Mouse (Mus musculus) activated CD4-positive, CD25-positive, alpha-beta regulatory T cell, adult 4 months (primary cell): Measurements from ENCODE around the gene Dmrt3. TPM values are rescaled to one million over a fixed set of nuclear protein-coding genes. Genes with fewer than 3 reads are reported as not detected.

Experiments used
- ATAC-seq: one replicate; pipeline ENCODE4 v1.8.0; 2017
- polyA plus RNA-seq, 2 experiments: library from polyadenylated mRNA; unstranded; fragments of 100-300 nt; shearing (Covaris generic); gene quantifications; one replicate each; pipeline ENCODE4 v1.2.1; 2017

Gene Dmrt3
- polyA plus RNA-seq = not detected

- ATAC-seq = no peak
Observed at GRCm38 (mm10) chr19:25610015-25610410, at the start of gene Dmrt3. TSS of gene Dmrt3 (plus strand) at chr19:25610301.

GRCm38 (mm10) chr19:25564430-25564829, 45.7 kb upstream of the Dmrt3 start:
- no peak for ATAC-seq

GRCm38 (mm10) chr19:25569778-25570177, 40.3 kb upstream of the Dmrt3 start:
- no peak for ATAC-seq

DNA sequence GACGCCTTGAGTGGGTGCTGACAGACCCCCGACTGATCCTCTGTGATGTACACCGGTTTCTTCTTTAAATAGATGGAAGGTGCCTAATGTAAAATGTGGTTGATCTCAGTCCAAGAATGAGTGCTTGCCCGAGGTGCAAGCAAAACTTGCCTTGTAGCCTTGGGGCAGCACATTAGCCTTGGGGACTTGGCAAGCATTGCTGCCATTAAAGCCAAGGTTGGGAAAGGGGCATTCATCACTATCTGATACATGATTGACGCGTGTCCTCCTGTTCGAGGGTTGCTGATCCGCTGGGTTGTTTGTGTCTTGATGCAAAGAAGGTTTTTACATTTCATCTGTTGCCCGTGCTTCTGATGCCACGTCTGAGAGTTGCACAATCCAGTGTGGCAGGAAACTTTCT, 35.7 kb upstream of the Dmrt3 start:
- no peak for ATAC-seq

- ATAC-seq = no peak
Observed at GRCm38 (mm10) chr19:25574981-25575814, 34.9 kb upstream of the Dmrt3 start.

DNA sequence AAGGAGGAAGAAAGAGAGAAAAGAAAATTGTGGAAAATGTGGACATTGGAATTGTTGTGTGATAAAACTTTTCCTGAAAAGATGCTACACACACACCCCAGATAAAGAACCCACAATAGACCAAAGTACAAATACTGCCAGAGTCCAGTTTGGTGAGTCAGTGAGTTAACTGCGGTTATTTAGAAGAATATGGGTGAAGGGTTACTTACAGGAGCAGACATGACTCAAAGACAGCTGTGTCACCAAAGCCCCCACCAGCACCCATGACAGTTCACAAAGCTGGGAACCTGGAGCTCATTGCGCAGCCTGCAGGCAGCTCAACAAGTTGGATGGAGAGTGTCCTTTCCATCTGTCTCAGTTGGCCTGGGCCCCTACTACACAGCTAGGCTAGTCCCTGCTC, 31.7 kb upstream of the Dmrt3 start:
- ATAC-seq = no peak

DNA sequence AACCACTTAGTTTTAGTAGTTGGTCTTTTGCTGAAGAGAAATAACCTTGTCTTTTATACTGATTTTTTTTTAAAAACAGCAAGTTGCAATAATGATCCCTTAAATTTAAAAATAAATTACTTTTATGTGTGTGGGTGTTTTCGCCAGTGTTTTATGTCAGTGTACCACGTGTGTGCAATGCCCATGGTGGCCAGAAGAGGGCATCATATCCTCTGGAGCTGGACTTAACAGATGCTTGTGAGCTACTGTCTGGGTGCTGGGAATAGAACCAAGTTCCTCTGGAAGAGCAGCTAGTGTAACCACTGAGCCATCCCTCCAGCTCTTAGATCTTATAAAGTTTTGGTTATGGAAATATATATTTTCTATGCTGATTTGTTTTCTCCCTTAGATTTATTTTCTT, 30.7 kb upstream of the Dmrt3 start:
- ATAC-seq = no peak

DNA sequence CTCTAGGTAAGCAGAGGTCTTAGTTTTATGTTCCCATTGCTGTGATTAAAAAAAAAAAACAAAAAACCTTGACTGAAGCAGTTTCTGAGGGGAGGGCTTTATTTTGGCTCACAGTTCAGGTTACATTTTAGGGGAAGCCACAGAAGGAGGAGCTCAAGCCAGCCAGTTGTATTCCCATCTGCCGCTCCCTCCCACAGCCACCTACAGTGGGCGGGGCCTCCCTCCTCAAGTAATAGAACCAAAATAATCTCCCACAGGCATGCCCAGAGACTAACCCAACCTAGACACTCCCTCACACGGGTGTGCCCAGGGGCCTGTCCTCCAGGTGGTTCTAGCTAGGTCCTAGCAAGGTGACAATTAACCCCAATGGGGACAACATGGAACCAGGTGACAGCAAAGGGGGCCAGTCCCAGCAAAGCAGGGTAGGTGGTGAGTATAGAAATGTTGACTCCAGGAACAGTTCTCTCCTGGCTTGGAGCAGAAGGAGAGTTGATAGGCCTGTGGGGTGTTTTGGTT, 12.3 kb upstream of the Dmrt3 start:
- no peak for ATAC-seq

DNA sequence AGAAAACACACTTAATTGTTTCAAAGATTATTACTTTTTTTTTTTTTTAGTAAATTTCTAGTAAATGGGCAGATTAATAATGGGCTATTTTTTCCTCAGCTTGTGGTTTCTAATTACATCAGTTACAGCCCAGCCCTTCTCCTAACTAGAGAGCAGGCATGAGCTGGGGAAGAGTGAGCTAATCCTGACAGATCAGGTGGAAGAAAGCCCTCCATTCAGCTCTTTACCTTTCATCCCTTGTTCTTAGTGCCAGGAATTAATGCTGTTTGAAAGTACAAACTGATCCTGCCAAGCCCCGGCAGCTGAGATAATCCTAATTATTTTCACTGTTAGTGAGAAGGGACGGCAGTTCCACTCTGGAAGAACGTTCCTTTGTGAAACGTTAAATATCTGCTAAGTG, 11.5 kb upstream of the Dmrt3 start:
- ATAC-seq = no peak

GRCm38 (mm10) chr19:25601966-25602365, 8.1 kb upstream of the Dmrt3 start:
- ATAC-seq = no peak

GRCm38 (mm10) chr19:25607461-25608205, 2.5 kb upstream of the Dmrt3 start:
- no peak for ATAC-seq

DNA sequence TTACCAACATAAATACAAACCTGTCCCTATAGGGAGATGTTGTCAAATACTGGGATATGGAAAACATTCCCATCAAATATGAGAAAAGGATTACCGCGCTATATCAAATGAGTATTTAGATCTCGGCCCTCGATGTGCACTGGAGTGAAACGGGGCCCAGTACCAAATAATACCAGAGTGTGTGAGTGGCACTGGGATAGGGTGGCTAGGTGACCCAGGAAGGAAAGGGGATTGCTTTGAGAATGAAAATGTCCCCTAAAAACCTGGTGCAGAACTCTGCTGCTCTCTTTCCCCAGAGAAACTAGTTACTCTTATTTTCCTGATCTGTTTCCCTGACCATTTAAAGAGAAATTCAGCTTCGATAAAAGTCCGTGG, 1.9 kb upstream of the Dmrt3 start:
- no peak for ATAC-seq

DNA sequence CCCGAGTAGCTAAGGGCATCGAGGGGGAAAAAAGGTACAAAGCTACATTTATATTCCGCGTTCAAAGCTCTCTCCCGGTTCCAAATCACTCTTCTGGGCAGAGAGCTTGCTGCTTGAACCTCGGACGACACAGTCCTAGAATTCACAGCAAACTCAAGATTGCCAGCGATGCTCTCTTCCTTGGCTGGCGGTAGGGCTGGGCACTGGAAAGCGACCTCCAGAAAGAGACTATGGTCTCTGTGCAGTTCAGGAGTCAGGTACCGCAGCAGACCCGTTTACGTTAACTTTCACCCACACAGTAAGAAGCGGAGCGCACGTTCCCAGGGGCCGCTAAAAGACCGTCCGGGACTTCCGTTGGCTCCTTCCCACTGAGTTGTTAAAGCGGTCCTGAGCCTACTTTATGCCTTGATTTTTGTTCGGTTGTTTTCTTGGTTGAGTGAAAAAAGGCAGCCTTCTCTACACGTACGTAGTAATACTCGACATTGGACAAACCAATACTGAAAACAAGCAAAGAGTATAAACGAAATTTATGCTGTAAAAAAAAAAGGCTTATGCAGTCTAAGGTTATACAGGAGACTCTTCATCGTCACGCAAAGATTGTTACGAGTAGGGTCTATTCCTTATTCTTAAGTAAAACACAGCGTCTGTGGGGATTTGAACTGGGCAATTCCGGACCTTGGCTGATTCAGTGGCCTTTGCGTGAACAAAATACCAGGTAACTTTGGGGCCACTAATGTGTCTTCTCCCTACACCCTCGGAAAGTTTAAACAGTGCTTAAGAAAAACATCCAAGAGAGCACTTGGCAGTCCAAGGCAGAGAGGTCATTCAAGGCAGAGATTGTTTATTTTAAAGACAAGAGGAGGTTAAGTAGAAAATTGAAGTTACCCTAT, 895 bp upstream of the Dmrt3 start:
- no peak for ATAC-seq

DNA sequence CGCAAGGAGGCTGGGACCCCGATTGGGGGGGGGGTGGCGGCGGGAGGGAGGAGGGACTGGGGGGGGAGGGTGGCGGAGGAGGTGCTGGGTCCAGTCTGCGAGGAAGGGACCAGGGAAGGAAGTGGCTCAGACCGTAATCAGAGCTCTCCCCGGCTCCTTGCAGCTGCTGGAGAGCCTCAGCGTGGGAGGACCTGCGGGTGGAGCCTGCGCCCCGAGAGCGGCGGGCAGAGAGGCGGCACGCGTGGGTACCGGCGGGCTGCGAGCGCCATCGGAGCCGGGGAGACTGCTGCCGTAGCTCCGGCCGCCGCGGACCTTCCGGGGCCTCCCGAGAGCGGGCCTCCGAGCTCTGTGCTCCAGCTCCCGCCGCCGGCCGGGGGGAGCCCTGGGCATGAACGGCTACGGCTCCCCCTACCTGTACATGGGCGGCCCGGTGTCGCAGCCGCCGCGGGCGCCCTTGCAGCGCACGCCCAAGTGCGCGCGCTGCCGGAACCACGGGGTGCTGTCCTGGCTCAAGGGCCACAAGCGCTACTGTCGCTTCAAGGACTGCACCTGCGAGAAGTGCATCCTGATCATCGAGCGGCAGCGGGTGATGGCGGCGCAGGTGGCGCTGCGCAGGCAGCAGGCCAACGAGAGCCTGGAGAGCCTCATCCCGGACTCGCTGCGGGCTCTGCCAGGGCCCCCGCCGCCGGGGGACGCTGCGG, 460 bp downstream of the Dmrt3 start:
- no peak for ATAC-seq

DNA sequence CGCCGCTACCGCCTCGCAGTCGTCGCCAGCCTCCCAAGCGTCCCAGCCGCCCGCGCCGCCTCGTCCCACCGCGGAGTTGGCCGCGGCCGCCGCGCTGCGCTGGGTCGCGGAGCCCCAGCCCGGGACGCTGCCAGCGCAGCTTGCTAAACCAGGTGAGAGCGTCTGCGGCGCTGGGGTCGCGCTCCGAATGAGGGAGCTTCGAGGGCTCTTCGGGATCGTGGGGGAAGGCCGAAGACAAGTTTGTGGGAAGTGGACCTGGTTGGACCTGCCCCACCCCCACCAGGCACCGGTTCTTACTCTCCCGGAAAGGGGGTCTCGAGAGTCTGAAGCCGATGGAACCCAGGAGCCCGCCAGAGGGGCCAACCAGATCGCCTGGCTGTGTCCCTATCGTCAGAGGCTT, 1.0 kb downstream of the Dmrt3 start:
- ATAC-seq = no peak

GRCm38 (mm10) chr19:25611876-25612805, 2.0 kb downstream of the Dmrt3 start:
- no peak for ATAC-seq

- no peak for ATAC-seq
Observed at GRCm38 (mm10) chr19:25612806-25613295, 2.8 kb downstream of the Dmrt3 start.

DNA sequence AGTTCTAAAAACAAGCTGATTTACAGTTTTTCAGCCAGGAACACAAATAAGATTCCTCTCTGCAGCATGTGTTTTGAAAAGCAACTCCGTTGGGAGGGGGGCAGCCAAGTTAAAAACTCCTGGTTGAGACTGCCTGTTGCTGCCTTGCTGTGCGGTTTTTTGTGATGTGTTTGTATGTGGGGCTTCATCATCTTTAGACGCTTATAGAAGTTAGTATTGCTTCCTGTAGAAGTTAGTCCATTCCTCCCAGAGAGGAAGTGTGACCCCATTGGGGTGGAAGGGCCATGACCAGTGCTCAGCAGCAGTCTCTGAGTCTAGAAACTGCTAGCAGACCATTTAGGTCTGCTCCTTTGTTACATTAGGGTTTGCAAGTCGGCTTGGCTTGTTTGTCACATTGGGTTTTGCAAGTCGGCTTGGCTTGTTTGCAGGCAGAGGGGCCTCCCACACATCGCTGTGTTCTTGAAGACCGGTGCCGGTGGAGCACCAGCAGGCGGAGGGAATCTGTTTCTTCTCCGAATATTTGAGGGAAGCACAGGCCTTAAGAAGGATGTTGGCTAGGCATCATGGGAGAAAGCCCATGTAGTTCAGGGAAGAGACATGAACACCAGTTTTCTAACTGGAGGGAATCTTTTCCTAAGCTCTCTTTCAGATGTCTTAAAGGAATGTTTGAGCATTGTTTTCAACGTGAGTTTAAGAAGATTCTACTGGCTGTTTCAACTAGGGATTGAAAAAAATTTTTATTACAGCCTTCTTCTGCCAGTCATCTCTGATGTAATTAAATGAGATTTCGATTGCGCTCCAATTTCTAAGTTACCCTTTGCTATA, 3.6 kb downstream of the Dmrt3 start:
- no peak for ATAC-seq

DNA sequence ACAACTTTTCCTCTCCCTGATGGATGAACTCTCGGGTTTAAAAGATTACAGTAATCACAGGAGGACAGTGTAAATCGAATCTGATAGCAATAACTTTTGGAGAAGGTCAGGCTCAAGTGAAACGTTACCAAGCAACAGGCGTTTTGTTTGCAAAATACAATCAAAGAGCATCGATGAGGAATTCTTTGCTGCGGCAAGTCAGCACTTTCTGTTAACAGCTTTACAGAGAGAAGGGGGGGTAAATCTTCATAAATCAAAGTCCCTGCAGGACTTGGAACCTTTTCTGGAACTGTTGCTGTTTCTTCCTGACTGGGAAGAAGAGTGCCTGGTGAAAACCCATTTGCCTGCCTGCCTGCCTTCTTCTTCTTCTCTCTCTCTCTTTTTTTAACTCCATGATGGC, 5.8 kb downstream of the Dmrt3 start:
- ATAC-seq = no peak
